Mouse (Mus musculus) retina, embryonic 14.5 days (tissue): Measurements from ENCODE around the gene Piezo1.
"Not testable (repeated sequence)": the region's sequence is repeated elsewhere in the genome, so short reads cannot be mapped to it uniquely, and the experiment has no call there.

Experiments
- DNase-seq: peaks from one replicate; pipeline ENCODE4 v3.0.0-alpha.2; 2015; ENCODE audit warnings: low spot score

Gene Piezo1

DNA sequence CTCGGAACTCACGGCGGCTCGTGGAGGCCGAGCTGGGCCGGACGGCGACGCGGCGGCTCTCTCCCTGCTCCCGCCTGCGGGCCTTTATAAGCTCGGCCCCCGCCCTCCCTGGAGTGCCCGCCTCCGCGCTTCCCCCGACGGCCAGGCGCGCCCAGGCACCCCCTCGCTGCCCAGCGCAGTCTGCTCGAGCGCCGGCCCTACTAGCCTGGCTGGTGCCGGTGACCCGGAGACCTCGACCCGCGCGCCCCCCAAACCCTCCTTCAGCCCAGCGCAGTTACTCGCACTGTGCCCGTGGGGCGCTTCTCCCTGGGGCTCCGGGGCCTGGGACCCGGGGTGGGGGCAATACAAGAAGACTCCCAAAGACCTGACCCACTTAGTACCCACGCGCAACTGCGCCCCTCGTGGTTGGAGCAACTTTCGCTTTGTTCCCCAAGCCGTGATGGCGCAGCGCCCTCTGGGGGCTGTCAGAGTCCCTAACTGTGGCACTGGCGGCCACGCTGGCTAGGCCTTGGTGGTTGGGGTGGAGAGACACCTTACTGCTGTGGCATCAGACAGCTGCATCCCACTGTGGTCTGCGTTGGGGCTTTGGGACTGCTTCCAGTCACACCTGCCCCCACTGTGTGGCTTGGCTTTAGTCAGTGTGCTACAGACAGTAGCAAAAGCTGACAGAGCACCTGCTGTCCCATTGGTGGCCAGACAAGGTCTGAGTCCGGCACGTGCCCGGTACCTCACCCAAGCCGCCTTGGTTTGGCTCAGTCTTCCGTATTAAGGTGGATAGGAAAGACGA is at the start of gene Piezo1:
Gene Piezo1 (minus strand): TSS at position 65 of the 787 bp plus-strand sequence.
- peak; percentile 93 for DNase-seq

DNA sequence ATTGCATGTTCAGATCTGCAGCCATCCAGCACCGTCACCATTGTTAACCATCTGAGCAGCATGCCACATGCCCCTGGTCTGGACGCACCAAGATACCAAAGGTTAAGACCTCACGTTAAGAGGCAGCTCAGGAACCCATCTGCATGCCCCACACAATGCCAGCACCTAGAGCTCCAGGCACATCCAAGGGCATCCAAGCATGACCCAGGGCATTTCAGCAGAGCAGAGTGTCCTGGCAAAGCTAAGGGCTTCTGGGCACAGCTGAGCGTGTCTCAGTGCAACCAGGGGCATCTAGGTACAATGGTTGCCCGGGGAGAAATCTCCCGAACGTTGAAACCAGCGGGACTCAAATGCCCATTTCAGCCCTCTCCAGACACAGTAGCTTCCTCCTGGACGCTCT is 49.5 kb upstream of the Piezo1 start:
- DNase-seq, result no peak

GRCm38 (mm10) chr8:122596031-122596430 is 44.9 kb upstream of the Piezo1 start:
- no peak for DNase-seq

GRCm38 (mm10) chr8:122593783-122594507 is 42.8 kb upstream of the Piezo1 start:
- DNase-seq, result no peak

GRCm38 (mm10) chr8:122593240-122593639 is 42.1 kb upstream of the Piezo1 start:
- no peak for DNase-seq

DNA sequence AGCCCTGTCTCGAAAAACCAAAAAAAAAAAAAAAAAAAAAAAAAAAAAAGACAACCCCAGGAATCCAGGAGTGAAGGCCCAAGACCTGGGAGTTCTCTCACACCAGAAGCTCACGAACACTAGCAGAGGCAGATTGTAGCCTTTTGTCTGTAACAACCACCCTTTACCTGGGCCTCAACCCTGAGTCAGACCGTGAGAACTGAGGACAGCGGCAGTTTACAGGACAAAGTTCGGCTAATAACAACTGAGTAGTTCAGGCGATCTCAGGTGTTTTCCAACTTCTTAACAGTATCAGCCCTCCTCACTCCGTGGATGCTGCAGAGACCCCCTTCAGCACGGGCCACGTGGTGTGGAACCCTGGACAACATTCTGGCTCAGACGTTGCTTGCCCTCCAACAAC is 35.6 kb upstream of the Piezo1 start:
- DNase-seq, result no peak

DNA sequence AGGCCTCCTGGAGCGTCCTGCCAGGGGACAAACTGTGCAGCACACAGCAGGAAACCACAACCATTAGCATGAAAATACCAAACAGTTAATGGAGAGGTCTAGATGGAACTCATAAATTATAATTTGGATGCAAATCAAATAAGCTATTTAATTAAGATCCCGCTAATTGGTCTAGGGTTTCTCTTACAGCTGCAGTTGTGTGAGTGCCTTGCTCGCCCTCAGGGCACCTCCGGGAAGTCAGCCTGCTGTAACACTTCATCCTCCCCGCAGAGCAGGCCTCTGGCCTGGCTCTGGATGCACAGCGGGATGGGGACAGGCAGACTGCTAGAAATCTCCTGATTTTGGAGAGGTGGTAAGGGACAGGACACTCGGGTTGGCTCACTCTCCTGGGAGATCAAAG is 35.0 kb upstream of the Piezo1 start:
- DNase-seq, result no peak

GRCm38 (mm10) chr8:122585411-122585891 is 34.3 kb upstream of the Piezo1 start:
- no peak for DNase-seq

DNA sequence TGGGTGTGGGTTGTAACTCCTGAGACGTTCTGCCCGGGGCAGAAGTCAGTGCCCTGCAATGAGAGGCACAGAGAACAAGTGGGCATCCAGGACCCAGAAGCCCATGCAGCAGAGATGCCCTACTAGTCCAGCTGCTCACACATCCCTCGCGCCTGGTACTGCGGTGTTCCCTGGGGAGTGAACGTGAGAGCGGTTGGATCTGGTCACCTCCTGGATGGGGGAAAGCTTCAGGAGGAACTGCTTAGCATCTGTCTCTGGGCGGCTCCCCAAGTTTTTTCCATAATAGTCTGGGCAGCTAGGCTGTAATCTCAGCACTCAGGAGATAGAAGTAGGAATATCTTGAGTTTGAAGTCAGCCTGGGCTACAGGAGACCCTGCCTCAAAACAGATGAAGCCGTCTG is 33.9 kb upstream of the Piezo1 start:
- no peak for DNase-seq

DNA sequence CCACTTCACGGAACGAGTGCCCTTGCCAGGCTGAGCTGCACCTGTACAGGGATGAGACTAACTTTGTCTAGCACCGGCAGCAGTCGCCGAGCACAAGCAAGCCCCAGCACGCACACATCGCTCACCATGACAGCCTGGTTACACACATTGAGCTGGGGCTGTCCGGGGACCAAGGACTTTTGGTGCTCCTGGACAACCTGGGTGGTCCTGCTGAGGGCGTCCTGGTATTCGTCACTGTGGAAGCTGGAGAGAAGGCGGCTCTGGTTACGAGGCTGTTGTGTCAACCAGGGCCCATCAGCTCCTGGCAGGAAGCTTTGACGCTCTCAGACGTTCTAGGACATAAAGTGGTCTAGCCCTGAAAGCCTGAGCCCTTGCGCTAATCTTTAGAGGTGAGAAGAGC is 29.8 kb upstream of the Piezo1 start:
- DNase-seq, result no peak

GRCm38 (mm10) chr8:122579196-122579595 is 28.1 kb upstream of the Piezo1 start:
- DNase-seq, result no peak

- no peak for DNase-seq
Measured at GRCm38 (mm10) chr8:122577116-122577515, 26.0 kb upstream of the Piezo1 start.

DNA sequence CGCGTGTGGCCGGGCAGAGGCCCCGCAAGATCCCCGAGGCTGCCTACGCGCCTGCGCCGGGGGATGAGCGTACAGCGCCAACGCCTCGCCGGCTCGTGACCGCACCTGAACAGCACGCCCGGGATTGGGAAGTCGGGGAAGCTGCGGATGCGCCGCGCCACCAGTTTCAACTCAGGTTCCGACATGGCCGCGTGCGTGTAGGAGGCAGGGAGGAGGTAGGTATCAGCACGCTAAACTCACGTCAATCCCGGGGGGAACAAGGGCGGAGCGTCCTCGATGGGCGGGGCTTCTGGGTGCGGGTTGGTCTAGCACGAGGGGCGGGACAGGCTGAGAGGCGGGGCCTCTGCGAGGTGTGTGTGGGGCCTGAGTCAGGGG is 25.5 kb upstream of the Piezo1 start, which contains the start of gene Aprt:
Gene Aprt (minus strand): TSS at position 262 of the 375 bp plus-strand sequence.
- peak; percentile 90 for DNase-seq

DNA sequence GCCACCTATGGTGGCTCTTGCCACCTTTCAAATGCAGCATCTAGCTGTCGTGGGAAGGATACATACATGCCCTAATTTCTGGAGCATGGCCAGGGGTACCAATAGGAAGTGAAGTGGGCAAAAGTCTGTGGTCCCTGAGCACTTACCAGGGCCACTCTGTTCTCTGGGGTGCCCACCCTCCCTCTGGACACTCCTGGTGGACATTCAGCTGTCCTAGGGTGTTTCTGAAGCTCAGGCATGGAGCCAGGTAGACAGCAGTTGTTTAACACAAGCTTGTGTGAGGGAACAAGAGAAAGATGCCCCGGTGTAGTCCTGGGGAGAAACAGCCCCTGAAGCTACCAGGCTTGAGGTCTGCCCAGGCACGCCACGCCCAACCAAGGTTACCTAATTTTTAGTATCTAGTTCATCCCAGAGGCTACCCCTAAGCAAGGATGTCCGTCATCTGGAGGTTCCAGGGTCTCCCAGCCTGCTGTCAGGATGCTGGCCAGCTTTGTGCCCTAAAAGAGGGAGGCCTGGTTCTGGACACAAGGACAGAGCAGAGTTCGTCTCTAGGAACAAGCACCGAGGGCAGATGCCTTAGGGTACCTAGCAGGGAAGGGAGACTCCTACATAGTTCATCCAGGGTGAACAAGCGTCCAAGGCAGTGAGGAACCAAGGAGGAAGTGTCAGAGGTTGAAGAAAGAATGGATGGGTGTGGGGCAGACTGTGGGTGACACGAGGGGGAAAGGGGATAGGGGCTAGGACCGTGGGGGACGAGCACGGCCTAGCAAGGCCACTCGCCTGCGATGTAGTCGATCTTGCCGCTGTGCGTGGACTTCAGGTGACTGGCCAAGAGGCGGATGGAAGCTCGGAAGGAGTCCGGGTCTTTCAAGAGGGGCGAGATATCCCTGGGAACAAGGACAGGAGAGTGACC is 24.9 kb upstream of the Piezo1 start:
- no peak for DNase-seq

DNA sequence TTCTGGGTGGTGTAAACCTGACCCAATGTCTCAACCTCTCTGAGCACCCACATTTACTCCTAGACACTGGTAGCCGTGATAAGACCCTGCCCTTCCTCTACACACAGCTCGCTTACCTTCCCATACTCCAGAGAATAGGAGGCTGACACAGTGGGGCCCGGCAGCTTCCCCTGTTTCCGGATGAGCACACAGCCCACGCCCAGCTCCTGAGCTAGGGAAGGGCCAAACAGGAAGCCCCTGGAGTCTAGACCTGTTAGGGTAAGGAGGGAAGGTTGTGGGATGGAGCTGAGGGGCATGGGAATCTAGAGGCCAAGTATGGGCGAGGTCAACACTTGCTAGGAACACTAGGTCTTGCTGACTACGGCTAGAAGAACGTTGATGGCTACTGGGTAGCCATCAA is 24.2 kb upstream of the Piezo1 start:
- DNase-seq, result no peak

GRCm38 (mm10) chr8:122574667-122575251 is 23.6 kb upstream of the Piezo1 start:
- DNase-seq, result no peak

DNA sequence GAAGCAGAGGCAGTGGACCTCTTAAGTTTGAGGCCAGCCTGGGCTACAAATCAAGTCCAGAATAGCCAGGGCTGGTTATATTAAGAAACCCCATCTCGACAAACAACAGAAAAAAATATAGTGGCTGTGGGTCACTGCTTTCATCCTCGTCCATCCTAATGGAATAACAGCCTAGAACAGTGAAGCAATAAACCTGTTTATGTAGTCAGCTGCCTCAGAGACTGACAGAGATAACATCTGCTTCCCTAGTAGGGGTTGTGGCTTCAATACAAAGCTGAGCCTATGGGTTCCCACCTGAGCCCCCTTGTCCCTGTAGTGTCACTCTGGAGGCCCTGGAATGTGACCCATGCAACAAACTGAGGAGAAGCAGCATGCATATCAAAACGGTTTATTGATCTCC is 23.1 kb upstream of the Piezo1 start:
- DNase-seq, result no peak

DNA sequence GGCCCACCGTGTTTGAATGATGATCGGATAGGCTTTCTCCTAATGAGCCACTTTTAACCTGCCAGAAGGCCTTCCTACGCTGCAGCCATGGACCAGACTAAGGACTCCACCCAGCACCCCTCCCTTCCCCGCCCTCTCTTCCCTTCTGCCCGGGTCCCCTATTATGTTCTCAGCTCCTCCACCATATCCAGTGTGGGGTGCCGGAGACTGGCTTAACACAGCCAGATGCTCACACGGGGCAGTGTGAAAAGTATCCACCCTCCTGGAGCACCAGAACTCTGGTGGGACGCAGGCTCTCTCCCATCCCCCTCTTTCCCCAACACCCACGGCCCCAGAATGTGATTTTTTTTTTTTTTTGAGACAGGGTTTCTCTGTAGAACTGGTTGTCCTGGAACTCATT is 22.4 kb upstream of the Piezo1 start:
- DNase-seq, result no peak

DNA sequence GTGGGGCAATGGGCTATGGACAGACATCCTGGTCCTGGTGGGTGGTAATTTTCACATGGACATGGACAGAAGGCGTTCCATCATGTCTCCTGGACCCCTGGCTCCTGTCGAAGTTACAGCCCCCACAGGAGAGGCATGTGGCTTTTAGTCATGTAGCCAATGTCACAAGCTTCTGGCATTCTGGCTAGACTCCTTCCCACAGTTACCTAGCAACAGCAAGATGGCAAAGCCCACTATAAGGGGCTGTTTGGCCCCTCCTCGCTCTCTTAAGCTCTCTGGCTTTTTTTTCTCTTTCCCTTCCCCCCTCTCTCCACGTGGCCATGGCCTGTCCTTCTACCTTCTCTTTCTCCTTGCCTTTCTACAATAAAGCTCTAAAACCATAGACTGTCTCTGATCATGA is 22.0 kb upstream of the Piezo1 start:
- not testable (repeated sequence) for DNase-seq

DNA sequence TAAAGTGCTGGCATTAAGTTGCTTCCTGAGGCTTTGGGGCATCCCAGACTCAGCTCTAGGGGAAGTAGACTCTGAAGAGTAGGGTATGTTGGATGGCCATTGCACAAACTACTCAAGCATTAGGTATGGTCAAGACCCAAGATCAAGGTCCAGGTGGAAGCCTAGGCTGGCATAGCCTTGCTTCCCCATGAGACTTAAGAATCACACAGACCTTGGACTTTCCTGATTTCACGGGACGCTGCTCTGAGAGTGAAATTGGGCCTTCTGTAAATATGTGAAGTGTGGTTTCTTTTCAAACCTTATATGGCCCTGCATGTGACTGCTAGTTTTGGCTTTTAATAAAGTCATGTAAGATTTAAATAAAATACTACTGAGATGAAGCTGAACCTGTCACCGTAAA is 21.6 kb upstream of the Piezo1 start:
- no peak for DNase-seq

GRCm38 (mm10) chr8:122571750-122572267 is 20.7 kb upstream of the Piezo1 start:
- no peak for DNase-seq

GRCm38 (mm10) chr8:122571153-122571552 is 20.0 kb upstream of the Piezo1 start:
- no peak for DNase-seq
